Mouse (Mus musculus): Measurements from ENCODE around the gene Wdsub1. TPM values are rescaled to one million over a fixed set of nuclear protein-coding genes. Genes with fewer than 3 reads are reported as not detected.

Gene Wdsub1
- polyA plus RNA-seq, 1 experiment from 2014 or later: 8.2 TPM

- no peaks in the 10 kb centered on the region for H3K36me3 ChIP-seq (ENCODE audit: control insufficient read depth, insufficient read depth)
- no peak overlapping the region for H3K4me3 ChIP-seq (ENCODE audit: low read depth, low read length)
- 66% methylated on average over 2 of the region's 2 CpGs for WGBS (ENCODE audit: insufficient replicate concordance)
- ATAC-seq (ENCODE audit: low read depth): no peak
- H3K27me3 ChIP-seq (ENCODE audit: control insufficient read depth, insufficient read depth, low read depth, low read length): no peaks in the 10 kb centered on the region
- no peak overlapping the region for H3K9ac ChIP-seq (ENCODE audit: low read depth, low read length)
- H3K4me1 ChIP-seq (ENCODE audit: control insufficient read depth, low read depth, low read length): no peaks in the 10 kb centered on the region
- no peak overlapping the region for H3K27ac ChIP-seq (ENCODE audit: low read length)
- no peaks in the 10 kb centered on the region for H3K9me3 ChIP-seq (replicated peaks; ENCODE audit: control insufficient read depth, low read length)
- no peak overlapping the region for H3K4me2 ChIP-seq (ENCODE audit: low read depth, low read length)
Observed at GRCm38 (mm10) chr2:59821044-59821443, 61.3 kb downstream of the Wdsub1 start.

- no peaks in the 10 kb centered on the region for H3K36me3 ChIP-seq (ENCODE audit: control insufficient read depth, insufficient read depth)
- WGBS (ENCODE audit: insufficient replicate concordance): 71% methylated on average over 15 of the region's 15 CpGs
Observed at GRCm38 (mm10) chr2:59820088-59820487, 62.3 kb downstream of the Wdsub1 start.

GRCm38 (mm10) chr2:59819415-59819814 lies 63.0 kb downstream of the Wdsub1 start:
- no peaks in the 10 kb centered on the region for H3K27me3 ChIP-seq (ENCODE audit: control insufficient read depth, insufficient read depth, low read depth, low read length)
- no peaks in the 10 kb centered on the region for H3K9me3 ChIP-seq (replicated peaks; ENCODE audit: control insufficient read depth, low read length)
- H3K4me3 ChIP-seq (ENCODE audit: low read depth, low read length): no peak overlapping the region
- H3K9ac ChIP-seq (ENCODE audit: low read depth, low read length): no peak overlapping the region
- H3K36me3 ChIP-seq (ENCODE audit: control insufficient read depth, insufficient read depth): no peaks in the 10 kb centered on the region
- H3K27ac ChIP-seq (ENCODE audit: low read length): no peak overlapping the region
- 75% methylated on average over 6 of the region's 6 CpGs for WGBS (ENCODE audit: insufficient replicate concordance)
- H3K4me1 ChIP-seq (ENCODE audit: control insufficient read depth, low read depth, low read length): no peaks in the 10 kb centered on the region
- ATAC-seq (ENCODE audit: low read depth): no peak
- no peak overlapping the region for H3K4me2 ChIP-seq (ENCODE audit: low read depth, low read length)

More at GRCm38 (mm10) chr2:59820088-59820487, 62.3 kb downstream of the Wdsub1 start:
- Histone ChIP-seq H3K4me3 (ENCODE audit: low read depth, low read length) (no peak overlapping the region), H3K9me3 (replicated peaks; ENCODE audit: control insufficient read depth, low read length) (no peaks in the 10 kb centered on the region), H3K4me2 (ENCODE audit: low read depth, low read length) (no peak overlapping the region), H3K4me1 (ENCODE audit: control insufficient read depth, low read depth, low read length) (no peaks in the 10 kb centered on the region), H3K9ac (ENCODE audit: low read depth, low read length) (no peak overlapping the region), H3K27me3 (ENCODE audit: control insufficient read depth, insufficient read depth, low read depth, low read length) (no peaks in the 10 kb centered on the region), H3K27ac (ENCODE audit: low read length) (no peak overlapping the region)
- ATAC-seq (ENCODE audit: low read depth): no peak

- Histone ChIP-seq H3K27me3 (ENCODE audit: control insufficient read depth, insufficient read depth, low read depth, low read length) (no peaks in the 10 kb centered on the region), H3K36me3 (ENCODE audit: control insufficient read depth, insufficient read depth) (no peaks in the 10 kb centered on the region), H3K9me3 (replicated peaks; ENCODE audit: control insufficient read depth, low read length) (no peaks in the 10 kb centered on the region), H3K4me3 (ENCODE audit: low read depth, low read length) (no peak overlapping the region), H3K4me2 (ENCODE audit: low read depth, low read length) (no peak overlapping the region), H3K4me1 (ENCODE audit: control insufficient read depth, low read depth, low read length) (no peaks in the 10 kb centered on the region), H3K27ac (ENCODE audit: low read length) (no peak overlapping the region), H3K9ac (ENCODE audit: low read depth, low read length) (no peak overlapping the region)
- ATAC-seq (ENCODE audit: low read depth): no peak
- WGBS (ENCODE audit: insufficient replicate concordance): 86% methylated on average over 15 of the region's 15 CpGs
Observed at GRCm38 (mm10) chr2:59818663-59819062, 63.7 kb downstream of the Wdsub1 start.

GRCm38 (mm10) chr2:59814997-59815396 lies 67.4 kb downstream of the Wdsub1 start:
- no peak for ATAC-seq (ENCODE audit: low read depth)
- H3K4me3 ChIP-seq (ENCODE audit: low read depth, low read length): no peak overlapping the region
- no peak overlapping the region for H3K27ac ChIP-seq (ENCODE audit: low read length)
- no peak overlapping the region for H3K4me2 ChIP-seq (ENCODE audit: low read depth, low read length)
- H3K36me3 ChIP-seq (ENCODE audit: control insufficient read depth, insufficient read depth): no peaks in the 10 kb centered on the region
- no peaks in the 10 kb centered on the region for H3K4me1 ChIP-seq (ENCODE audit: control insufficient read depth, low read depth, low read length)
- no peak overlapping the region for H3K9ac ChIP-seq (ENCODE audit: low read depth, low read length)
- H3K9me3 ChIP-seq (replicated peaks; ENCODE audit: control insufficient read depth, low read length): no peaks in the 10 kb centered on the region
- WGBS (ENCODE audit: insufficient replicate concordance): 63% methylated on average over 8 of the region's 8 CpGs
- H3K27me3 ChIP-seq (ENCODE audit: control insufficient read depth, insufficient read depth, low read depth, low read length): no peaks in the 10 kb centered on the region

- no peak overlapping the region for H3K4me3 ChIP-seq (ENCODE audit: low read depth, low read length)
- H3K4me1 ChIP-seq (ENCODE audit: control insufficient read depth, low read depth, low read length): no peaks in the 10 kb centered on the region
- ATAC-seq (ENCODE audit: low read depth): no peak
- H3K4me2 ChIP-seq (ENCODE audit: low read depth, low read length): no peak overlapping the region
- 75% methylated on average over 13 of the region's 13 CpGs for WGBS (ENCODE audit: insufficient replicate concordance)
- no peaks in the 10 kb centered on the region for H3K36me3 ChIP-seq (ENCODE audit: control insufficient read depth, insufficient read depth)
- no peak overlapping the region for H3K27ac ChIP-seq (ENCODE audit: low read length)
- H3K9ac ChIP-seq (ENCODE audit: low read depth, low read length): no peak overlapping the region
- no peaks in the 10 kb centered on the region for H3K27me3 ChIP-seq (ENCODE audit: control insufficient read depth, insufficient read depth, low read depth, low read length)
- H3K9me3 ChIP-seq (replicated peaks; ENCODE audit: control insufficient read depth, low read length): no peaks in the 10 kb centered on the region
Observed at GRCm38 (mm10) chr2:59813457-59813856, 68.9 kb downstream of the Wdsub1 start.

GRCm38 (mm10) chr2:59812641-59813040 lies 69.8 kb downstream of the Wdsub1 start:
- Histone ChIP-seq H3K36me3 (ENCODE audit: control insufficient read depth, insufficient read depth) (no peaks in the 10 kb centered on the region), H3K27ac (ENCODE audit: low read length) (no peak overlapping the region), H3K9ac (ENCODE audit: low read depth, low read length) (no peak overlapping the region), H3K4me1 (ENCODE audit: control insufficient read depth, low read depth, low read length) (no peaks in the 10 kb centered on the region), H3K4me2 (ENCODE audit: low read depth, low read length) (no peak overlapping the region), H3K9me3 (replicated peaks; ENCODE audit: control insufficient read depth, low read length) (no peaks in the 10 kb centered on the region), H3K4me3 (ENCODE audit: low read depth, low read length) (no peak overlapping the region), H3K27me3 (ENCODE audit: control insufficient read depth, insufficient read depth, low read depth, low read length) (no peaks in the 10 kb centered on the region)
- ATAC-seq (ENCODE audit: low read depth): no peak
- 83% methylated on average over 1 of the region's 1 CpGs for WGBS (ENCODE audit: insufficient replicate concordance)

GRCm38 (mm10) chr2:59811247-59811646 lies 71.1 kb downstream of the Wdsub1 start:
- no peaks in the 10 kb centered on the region for H3K36me3 ChIP-seq (ENCODE audit: control insufficient read depth, insufficient read depth)
- no peak overlapping the region for H3K27ac ChIP-seq (ENCODE audit: low read length)
- no peak overlapping the region for H3K4me2 ChIP-seq (ENCODE audit: low read depth, low read length)
- 52% methylated on average over 1 of the region's 1 CpGs for WGBS (ENCODE audit: insufficient replicate concordance)
- no peak overlapping the region for H3K9ac ChIP-seq (ENCODE audit: low read depth, low read length)
- no peaks in the 10 kb centered on the region for H3K4me1 ChIP-seq (ENCODE audit: control insufficient read depth, low read depth, low read length)
- H3K9me3 ChIP-seq (replicated peaks; ENCODE audit: control insufficient read depth, low read length): no peaks in the 10 kb centered on the region
- no peak for ATAC-seq (ENCODE audit: low read depth)
- H3K4me3 ChIP-seq (ENCODE audit: low read depth, low read length): no peak overlapping the region
- H3K27me3 ChIP-seq (ENCODE audit: control insufficient read depth, insufficient read depth, low read depth, low read length): no peaks in the 10 kb centered on the region

- 66% methylated on average over 7 of the region's 7 CpGs for WGBS (ENCODE audit: insufficient replicate concordance)
- Histone ChIP-seq H3K4me1 (ENCODE audit: control insufficient read depth, low read depth, low read length) (no peaks in the 10 kb centered on the region), H3K4me3 (ENCODE audit: low read depth, low read length) (no peak overlapping the region), H3K36me3 (ENCODE audit: control insufficient read depth, insufficient read depth) (no peaks in the 10 kb centered on the region), H3K4me2 (ENCODE audit: low read depth, low read length) (no peak overlapping the region), H3K9me3 (replicated peaks; ENCODE audit: control insufficient read depth, low read length) (no peaks in the 10 kb centered on the region), H3K9ac (ENCODE audit: low read depth, low read length) (no peak overlapping the region), H3K27ac (ENCODE audit: low read length) (no peak overlapping the region), H3K27me3 (ENCODE audit: control insufficient read depth, insufficient read depth, low read depth, low read length) (no peaks in the 10 kb centered on the region)
- no peak for ATAC-seq (ENCODE audit: low read depth)
Observed at GRCm38 (mm10) chr2:59810039-59810438, 72.4 kb downstream of the Wdsub1 start.

Measured in liver, embryonic 16.5 days (tissue).